Mouse (Mus musculus): ENCODE measurements around the gene Dab1.
A peak's percentile ranks its signal among the peaks of the same experiment; 100 is the strongest.

Gene Dab1

GRCm38 (mm10) chr4:103619321-103619945 is at the start of gene Dab1:
Gene Dab1 (plus strand): TSS chr4:103619359.
- peak; percentile 57 to 61 for DNase-seq (ENCODE audit: low spot score in 2 of 2)

- DNase-seq (ENCODE audit: low spot score in 2 of 2): no peak
These were observed 47.3 kb upstream of the Dab1 start for GRCm38 (mm10) chr4:103571721-103572352.

GRCm38 (mm10) chr4:103575556-103575955 is 43.6 kb upstream of the Dab1 start:
- no peak for DNase-seq (ENCODE audit: low spot score in 2 of 2)

GRCm38 (mm10) chr4:103576305-103576704 is 42.9 kb upstream of the Dab1 start:
- no peak for DNase-seq (ENCODE audit: low spot score in 2 of 2)

- DNase-seq (ENCODE audit: low spot score in 2 of 2): no peak
These were observed 41.9 kb upstream of the Dab1 start for GRCm38 (mm10) chr4:103577111-103577815.

GRCm38 (mm10) chr4:103577821-103578220 is 41.3 kb upstream of the Dab1 start:
- no peak for DNase-seq (ENCODE audit: low spot score in 2 of 2)

- DNase-seq (ENCODE audit: low spot score in 2 of 2): no peak
These were observed 39.1 kb upstream of the Dab1 start for GRCm38 (mm10) chr4:103580021-103580420.

- no peak for DNase-seq (ENCODE audit: low spot score in 2 of 2)
These were observed 4.1 kb upstream of the Dab1 start for GRCm38 (mm10) chr4:103615011-103615410.

GRCm38 (mm10) chr4:103619946-103620371 is 800 bp downstream of the Dab1 start:
- DNase-seq (ENCODE audit: low spot score in 2 of 2): peak in 1 of 2 experiments; percentile 27

- no peak for DNase-seq (ENCODE audit: low spot score in 2 of 2)
These were observed 1.5 kb downstream of the Dab1 start for GRCm38 (mm10) chr4:103620590-103621155.

GRCm38 (mm10) chr4:103621586-103621985 is 2.4 kb downstream of the Dab1 start:
- DNase-seq (ENCODE audit: low spot score in 2 of 2): no peak

- no peak for DNase-seq (ENCODE audit: low spot score in 2 of 2)
These were observed 11.0 kb downstream of the Dab1 start for GRCm38 (mm10) chr4:103630177-103630576.

- no peak for DNase-seq (ENCODE audit: low spot score in 2 of 2)
These were observed 17.1 kb downstream of the Dab1 start for GRCm38 (mm10) chr4:103636168-103636776.

GRCm38 (mm10) chr4:103648209-103648896 is 29.2 kb downstream of the Dab1 start:
- no peak for DNase-seq (ENCODE audit: low spot score in 2 of 2)

- DNase-seq (ENCODE audit: low spot score in 2 of 2): no peak
These were observed 36.6 kb downstream of the Dab1 start for GRCm38 (mm10) chr4:103655740-103656139.

- DNase-seq (ENCODE audit: low spot score in 2 of 2): no peak
These were observed 42.2 kb downstream of the Dab1 start for GRCm38 (mm10) chr4:103661386-103661785.

GRCm38 (mm10) chr4:103667438-103667837 is 48.3 kb downstream of the Dab1 start:
- DNase-seq (ENCODE audit: low spot score in 2 of 2): no peak

- no peak for DNase-seq (ENCODE audit: low spot score in 2 of 2)
These were observed 58.0 kb downstream of the Dab1 start for GRCm38 (mm10) chr4:103677195-103677594.

GRCm38 (mm10) chr4:103678501-103678900 is 59.3 kb downstream of the Dab1 start:
- no peak for DNase-seq (ENCODE audit: low spot score in 2 of 2)

GRCm38 (mm10) chr4:103685136-103685535 is 66.0 kb downstream of the Dab1 start:
- no peak for DNase-seq (ENCODE audit: low spot score in 2 of 2)

- DNase-seq (ENCODE audit: low spot score in 2 of 2): no peak
These were observed 72.6 kb downstream of the Dab1 start for GRCm38 (mm10) chr4:103691717-103692116.

- DNase-seq (ENCODE audit: low spot score in 2 of 2): no peak
These were observed 80.6 kb downstream of the Dab1 start for GRCm38 (mm10) chr4:103699755-103700154.
